Mouse (Mus musculus) fat pad, adult 2 months (tissue): ENCODE data around the gene Echs1.
"Not testable (repeated sequence)": the region's sequence is repeated elsewhere in the genome, so short reads cannot be mapped to it uniquely, and the experiment has no call there.

Source experiments
- DNase-seq: peaks from one replicate; pipeline ENCODE4 v3.0.0-alpha.2; 2011; ENCODE audit warnings: low read depth, low spot score; ENCODE audit errors: extremely low read depth

Gene Echs1

GRCm38 (mm10) chr7:140116329-140117054 is at the start of gene Echs1:
Echs1 (minus strand) TSS chr7:140116476.
- peak; percentile 74 for DNase-seq

GRCm38 (mm10) chr7:140164664-140165063 is 48.4 kb upstream of the Echs1 start, which contains the start of gene Olfr522:
Olfr522 (minus strand) TSS chr7:140164764.
- DNase-seq, result no peak

GRCm38 (mm10) chr7:140160363-140160762 is 44.1 kb upstream of the Echs1 start:
- DNase-seq, result no peak

- DNase-seq, result no peak
Observed at GRCm38 (mm10) chr7:140154218-140154927, 38.1 kb upstream of the Echs1 start, which contains the start of gene Sprn. Sprn (minus strand) TSS chr7:140154877.

- DNase-seq, result no peak
Observed at GRCm38 (mm10) chr7:140153829-140154217, 37.5 kb upstream of the Echs1 start.

- DNase-seq, result no peak
Observed at GRCm38 (mm10) chr7:140153383-140153782, 37.1 kb upstream of the Echs1 start.

- no peak for DNase-seq
Observed at GRCm38 (mm10) chr7:140144550-140144949, 28.3 kb upstream of the Echs1 start.

GRCm38 (mm10) chr7:140141350-140141749 is 25.1 kb upstream of the Echs1 start:
- no peak for DNase-seq

- DNase-seq, result no peak
Observed at GRCm38 (mm10) chr7:140138021-140138310, 21.7 kb upstream of the Echs1 start.

- no peak for DNase-seq
Observed at GRCm38 (mm10) chr7:140137135-140138020, 21.1 kb upstream of the Echs1 start, which contains the start of gene Mtg1. Mtg1 (plus strand) TSS chr7:140137564.

GRCm38 (mm10) chr7:140135106-140135770 is 19.0 kb upstream of the Echs1 start:
- DNase-seq, result peak; percentile 49

GRCm38 (mm10) chr7:140134033-140134432 is 17.8 kb upstream of the Echs1 start:
- DNase-seq, result not testable (repeated sequence)

- DNase-seq, result peak; percentile 50
Observed at GRCm38 (mm10) chr7:140132184-140132583, 15.9 kb upstream of the Echs1 start.

- no peak for DNase-seq
Observed at GRCm38 (mm10) chr7:140127911-140128310, 11.6 kb upstream of the Echs1 start.

- DNase-seq, result peak; percentile 67
Observed at GRCm38 (mm10) chr7:140126934-140127333, 10.7 kb upstream of the Echs1 start.

GRCm38 (mm10) chr7:140126022-140126350 is 9.7 kb upstream of the Echs1 start:
- no peak for DNase-seq

GRCm38 (mm10) chr7:140125278-140126021 is 9.2 kb upstream of the Echs1 start:
- DNase-seq, result peak; percentile 37

- DNase-seq, result no peak
Observed at GRCm38 (mm10) chr7:140124382-140124781, 8.1 kb upstream of the Echs1 start.

- no peak for DNase-seq
Observed at GRCm38 (mm10) chr7:140122765-140123164, 6.5 kb upstream of the Echs1 start.

GRCm38 (mm10) chr7:140121338-140121910 is 5.1 kb upstream of the Echs1 start:
- DNase-seq, result no peak
